Mouse (Mus musculus) Muller cell, postnatal 12 days (primary cell): ENCODE measurements around the gene Traf3ip3.

ENCODE experiments used
- DNase-seq: peaks from one replicate; pipeline ENCODE4 v3.0.0-alpha.2; 2015; ENCODE audit errors: inconsistent ontology term

The Traf3ip3 gene

DNA sequence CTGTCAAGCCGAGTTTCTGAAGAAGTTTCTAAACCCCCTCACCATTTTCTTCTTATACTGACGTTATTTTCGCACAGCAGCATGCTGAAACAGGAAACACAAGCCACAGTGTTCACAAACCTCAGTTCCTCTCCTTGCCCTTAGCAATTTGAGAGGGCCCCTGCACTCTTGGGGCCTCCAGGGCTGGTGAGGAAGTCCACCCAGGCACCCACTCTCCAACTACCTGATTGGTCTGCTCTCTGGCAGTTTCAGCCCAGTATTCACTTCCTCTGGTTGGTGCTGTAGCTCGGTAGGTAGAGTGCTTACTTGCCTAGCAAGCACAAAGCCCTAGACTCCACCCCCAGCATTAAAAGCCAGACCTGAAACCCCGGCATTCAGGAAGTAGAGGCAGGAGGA is at the start of gene Traf3ip3:
Gene Traf3ip3 (minus strand): TSS at position 321 of the 396 bp plus-strand sequence.
- DNase-seq: no peak

GRCm38 (mm10) chr1:193250026-193250425 is 48.5 kb upstream of the Traf3ip3 start:
- no peak for DNase-seq

- no peak for DNase-seq
Observed at GRCm38 (mm10) chr1:193244235-193244634, 42.7 kb upstream of the Traf3ip3 start.

GRCm38 (mm10) chr1:193243571-193244193 is 42.2 kb upstream of the Traf3ip3 start:
- peak; percentile 81 for DNase-seq

DNA sequence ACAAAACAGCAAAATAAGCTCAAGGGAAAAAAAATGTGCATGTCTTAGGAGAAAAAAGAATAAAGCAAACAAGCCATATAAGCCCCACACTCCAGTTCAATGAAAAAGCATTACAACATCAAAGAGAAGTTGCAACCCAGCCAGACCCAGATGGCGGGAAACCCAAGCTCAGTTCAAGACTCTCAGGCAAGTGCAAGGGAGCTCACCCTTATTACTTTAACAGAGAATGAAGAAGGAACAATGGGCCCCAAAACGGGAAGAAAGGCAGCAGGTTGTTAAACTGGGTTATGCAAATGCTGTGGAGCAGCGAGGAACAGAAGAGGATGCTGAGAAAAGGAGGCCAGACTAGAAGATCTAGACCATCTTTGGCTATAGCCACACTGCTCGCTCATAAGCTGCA is 41.4 kb upstream of the Traf3ip3 start:
- no peak for DNase-seq

DNA sequence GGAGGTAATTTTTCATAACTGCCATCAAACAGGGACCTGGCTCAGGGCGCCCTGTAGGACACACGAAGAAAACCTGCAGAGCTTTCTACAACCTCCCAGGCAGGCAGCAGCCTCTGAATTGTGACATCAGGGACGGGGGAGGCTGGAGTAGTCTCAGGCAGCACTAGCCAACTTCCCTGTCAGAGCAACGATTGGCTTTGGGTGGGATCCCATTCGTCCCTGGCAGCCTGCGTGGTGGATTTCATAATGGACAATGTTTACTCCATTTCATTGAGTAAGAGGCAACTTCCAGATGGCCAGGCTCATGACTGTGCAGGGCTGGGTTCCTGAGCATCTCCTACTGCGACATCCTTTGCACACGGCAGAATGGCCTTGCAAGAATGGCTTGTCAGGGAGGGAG is 40.7 kb upstream of the Traf3ip3 start:
- peak; percentile 79 for DNase-seq

DNA sequence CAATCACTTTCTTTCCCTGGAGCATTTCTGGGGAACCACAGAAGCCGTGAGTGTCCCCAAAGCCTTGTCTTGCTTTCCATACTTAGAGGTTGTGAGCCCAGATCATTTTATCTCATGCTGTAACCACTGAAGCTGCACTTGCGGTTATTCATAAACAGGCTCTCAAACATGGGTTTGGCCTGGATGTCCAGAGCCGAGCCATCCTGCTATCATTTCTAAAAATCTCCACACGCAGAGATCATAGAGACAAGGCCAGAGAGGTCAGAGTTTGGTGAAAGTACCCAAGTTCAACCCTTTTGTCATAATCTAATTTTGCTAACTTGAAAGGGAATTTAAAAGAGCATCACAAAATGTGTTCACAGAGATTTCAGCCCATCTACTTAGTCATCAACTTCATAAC is 39.9 kb upstream of the Traf3ip3 start:
- DNase-seq: no peak

- DNase-seq: no peak
Observed at GRCm38 (mm10) chr1:193238426-193238825, 36.9 kb upstream of the Traf3ip3 start.

- DNase-seq: no peak
Observed at GRCm38 (mm10) chr1:193234930-193235329, 33.4 kb upstream of the Traf3ip3 start.

DNA sequence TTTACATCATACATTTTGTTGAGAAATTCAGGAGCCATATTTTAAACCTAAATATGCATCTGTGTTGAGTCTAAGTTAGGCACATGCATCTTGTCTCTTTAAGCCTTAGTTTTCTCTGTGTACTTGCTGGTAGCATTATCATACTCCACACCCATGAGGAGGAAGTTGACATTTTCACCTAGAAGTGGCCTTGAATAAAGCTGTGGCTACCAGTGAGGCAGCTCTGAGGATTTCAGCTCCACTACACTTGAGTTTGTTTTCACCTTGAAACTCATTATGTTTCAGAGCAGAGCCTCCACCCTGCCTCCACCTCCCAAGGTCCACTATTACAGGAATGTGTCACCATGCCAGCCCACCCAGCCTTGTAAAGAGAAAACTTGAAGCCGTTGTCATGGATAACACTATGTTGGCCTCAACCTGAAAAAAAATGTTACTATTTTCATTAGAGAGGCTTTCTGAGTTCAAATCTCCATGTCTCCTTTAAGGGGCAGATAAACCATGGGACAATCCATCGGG is 32.7 kb upstream of the Traf3ip3 start:
- no peak for DNase-seq

DNA sequence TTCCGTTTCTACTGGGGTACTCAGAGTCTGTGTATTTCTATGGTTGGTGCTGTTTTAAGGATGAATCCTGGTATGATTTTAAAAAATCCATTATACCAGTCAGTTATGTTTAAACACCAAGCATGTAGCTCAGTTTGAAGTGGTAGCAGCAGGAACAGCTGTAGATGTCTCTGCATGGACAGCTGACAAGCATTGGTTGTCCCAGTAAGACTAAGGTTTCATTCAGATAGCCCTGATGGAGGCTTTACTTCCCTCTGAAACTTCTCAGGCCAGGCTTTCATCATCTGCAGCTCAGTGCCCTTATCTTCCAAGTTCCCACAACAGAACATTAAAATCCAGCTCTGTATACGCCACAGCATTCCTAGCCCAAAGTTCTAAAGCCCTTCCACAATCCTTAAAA is 31.2 kb upstream of the Traf3ip3 start:
- no peak for DNase-seq

DNA sequence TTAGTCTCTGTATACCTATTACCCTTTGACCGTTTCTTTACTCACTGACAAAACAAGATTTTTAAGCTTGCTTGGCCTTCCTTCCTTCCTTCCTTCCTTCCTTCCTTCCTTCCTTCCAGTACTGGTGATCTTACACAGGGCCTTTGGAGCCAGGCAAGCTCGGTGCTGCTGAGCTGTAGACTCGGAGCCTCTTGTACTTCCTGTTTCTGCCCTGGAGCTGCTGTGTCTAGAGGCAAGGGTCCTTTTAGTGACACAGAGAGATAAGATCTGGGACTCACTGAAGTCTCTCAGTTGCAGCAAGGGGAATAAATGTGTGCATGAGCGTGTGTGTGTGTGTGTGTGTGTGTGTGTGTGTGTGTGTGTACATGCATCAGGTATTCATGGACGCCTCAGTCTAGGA is 29.4 kb upstream of the Traf3ip3 start:
- no peak for DNase-seq

DNA sequence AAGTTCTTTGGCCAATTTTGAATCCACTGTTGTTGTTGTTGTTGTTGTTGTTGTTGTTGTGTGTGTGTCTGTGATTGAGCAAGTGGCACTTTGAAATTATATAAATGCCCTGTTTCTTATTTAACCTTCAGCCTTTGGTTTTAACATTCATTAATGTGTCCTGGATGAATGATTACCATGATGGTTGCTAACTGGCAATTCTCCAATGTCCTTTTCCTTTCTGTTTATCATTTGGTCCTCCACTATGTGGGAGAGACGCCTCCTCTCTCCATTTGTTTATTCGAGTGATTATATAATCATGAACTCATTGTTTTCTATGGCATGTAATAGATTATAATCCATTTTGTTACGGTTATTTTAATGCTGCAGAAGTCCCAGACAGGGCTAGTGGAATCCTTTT is 29.0 kb upstream of the Traf3ip3 start:
- DNase-seq: no peak

GRCm38 (mm10) chr1:193229570-193229969 is 28.1 kb upstream of the Traf3ip3 start:
- DNase-seq: no peak

- no peak for DNase-seq
Observed at GRCm38 (mm10) chr1:193227537-193227936, 26.0 kb upstream of the Traf3ip3 start.

GRCm38 (mm10) chr1:193226724-193227522 is 25.4 kb upstream of the Traf3ip3 start:
- DNase-seq: no peak

- DNase-seq: no peak
Observed at GRCm38 (mm10) chr1:193226114-193226513, 24.6 kb upstream of the Traf3ip3 start.

DNA sequence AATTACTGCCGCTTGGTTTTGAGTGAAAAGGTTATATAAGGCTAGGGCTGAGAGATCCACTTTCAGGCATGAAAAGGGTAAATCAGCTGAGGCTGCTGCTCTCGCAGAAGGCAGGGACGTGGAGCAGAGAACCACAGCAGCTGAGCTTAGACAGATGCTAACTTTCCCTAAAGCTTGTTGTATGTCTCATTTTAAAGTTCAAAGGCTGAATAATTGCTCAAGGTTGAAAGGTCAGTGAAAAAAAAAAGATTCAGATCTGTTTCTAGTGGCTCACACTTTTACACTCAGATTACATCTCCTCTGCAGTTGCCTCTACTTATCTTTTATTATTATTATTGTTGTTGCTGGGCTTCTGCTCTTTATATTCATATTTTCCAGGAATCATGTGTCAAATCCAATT is 24.0 kb upstream of the Traf3ip3 start:
- DNase-seq: peak; percentile 27

- no peak for DNase-seq
Observed at GRCm38 (mm10) chr1:193220408-193220807, 18.9 kb upstream of the Traf3ip3 start.

DNA sequence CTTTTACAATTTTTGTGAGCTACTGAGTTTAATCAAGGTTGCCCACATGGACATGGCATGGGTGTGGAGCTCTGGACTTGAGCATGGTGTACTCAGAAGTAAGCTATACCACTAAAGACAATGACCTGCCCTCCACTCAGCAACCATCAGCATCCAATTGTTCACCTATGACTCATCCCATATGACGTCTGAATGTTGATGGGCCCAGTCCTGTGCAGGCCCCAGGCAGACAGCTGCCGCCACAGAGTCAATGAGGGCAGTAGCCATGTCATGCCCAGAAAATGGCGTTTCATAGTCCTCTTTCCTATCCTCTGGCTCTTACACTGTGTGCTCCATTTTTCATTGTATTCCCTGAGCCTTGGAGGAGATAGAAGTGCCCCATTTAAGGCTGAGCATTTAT is 14.5 kb upstream of the Traf3ip3 start:
- no peak for DNase-seq

GRCm38 (mm10) chr1:193214053-193214452 is 12.6 kb upstream of the Traf3ip3 start:
- no peak for DNase-seq

- DNase-seq: no peak
Observed at GRCm38 (mm10) chr1:193211371-193211770, 9.9 kb upstream of the Traf3ip3 start.

GRCm38 (mm10) chr1:193208178-193208577 is 6.7 kb upstream of the Traf3ip3 start:
- peak; percentile 13 for DNase-seq
